Mouse (Mus musculus): ENCODE results near the gene Lrrc66. TPM values are rescaled to one million over a fixed set of nuclear protein-coding genes. Genes with fewer than 3 reads are reported as not detected.

Lrrc66 gene
- polyA plus RNA-seq, 1 experiment from 2014 or later, result not detected

- Histone ChIP-seq H3K4me2 (replicated peaks) (no peak overlapping the region), H3K9ac (replicated peaks) (no peak overlapping the region), H3K27me3 (no peaks in the 10 kb centered on the region), H3K4me1 (peaks cover 4% of the 10 kb centered on the region), H3K4me3 (no peak overlapping the region), H3K9me3 (no peaks in the 10 kb centered on the region), H3K36me3 (peaks cover 25% of the 10 kb centered on the region), H3K27ac (replicated peaks) (peak overlapping the region; percentile 30; the same call in 1 of the 2 replicates)
- 42% methylated on average over 8 of the region's 8 CpGs for WGBS
- ATAC-seq (replicated peaks), result peak; percentile 76
Measured at GRCm38 (mm10) chr5:73637337-73638107, 5.2 kb upstream of the Lrrc66 start.

GRCm38 (mm10) chr5:73633141-73633540, 815 bp upstream of the Lrrc66 start:
- no peak for ATAC-seq (replicated peaks)
- WGBS, result 53% methylated on average over 8 of the region's 8 CpGs
- Histone ChIP-seq H3K27ac (replicated peaks) (no peak overlapping the region), H3K4me1 (peaks cover 4% of the 10 kb centered on the region), H3K4me2 (replicated peaks) (no peak overlapping the region), H3K9ac (replicated peaks) (no peak overlapping the region), H3K27me3 (no peaks in the 10 kb centered on the region), H3K4me3 (no peak overlapping the region), H3K9me3 (no peaks in the 10 kb centered on the region), H3K36me3 (peaks cover 20% of the 10 kb centered on the region)

GRCm38 (mm10) chr5:73631001-73631558, 1.2 kb downstream of the Lrrc66 start:
- no peak for ATAC-seq (replicated peaks)
- Histone ChIP-seq H3K9me3 (no peaks in the 10 kb centered on the region), H3K4me3 (no peak overlapping the region), H3K27me3 (no peaks in the 10 kb centered on the region), H3K27ac (replicated peaks) (no peak overlapping the region), H3K36me3 (peaks cover 20% of the 10 kb centered on the region), H3K9ac (replicated peaks) (no peak overlapping the region), H3K4me2 (replicated peaks) (no peak overlapping the region), H3K4me1 (no peaks in the 10 kb centered on the region)
- 31% methylated on average over 10 of the region's 10 CpGs for WGBS

GRCm38 (mm10) chr5:73630141-73630540, 2.2 kb downstream of the Lrrc66 start:
- Histone ChIP-seq H3K27ac (replicated peaks) (no peak overlapping the region), H3K4me1 (no peaks in the 10 kb centered on the region), H3K36me3 (peaks cover 15% of the 10 kb centered on the region), H3K27me3 (no peaks in the 10 kb centered on the region), H3K4me3 (no peak overlapping the region), H3K4me2 (replicated peaks) (no peak overlapping the region), H3K9me3 (no peaks in the 10 kb centered on the region), H3K9ac (replicated peaks) (no peak overlapping the region)
- WGBS, result 90% methylated on average over 5 of the region's 5 CpGs
- no peak for ATAC-seq (replicated peaks)

- H3K27me3 ChIP-seq, result no peaks in the 10 kb centered on the region
- no peak overlapping the region for H3K27ac ChIP-seq (replicated peaks)
- no peak for ATAC-seq (replicated peaks)
- H3K9me3 ChIP-seq, result no peaks in the 10 kb centered on the region
- H3K4me3 ChIP-seq, result no peak overlapping the region
- WGBS, result 78% methylated on average over 15 of the region's 15 CpGs
- no peak overlapping the region for H3K9ac ChIP-seq (replicated peaks)
- H3K4me1 ChIP-seq, result no peaks in the 10 kb centered on the region
- peaks cover 3% of the 10 kb centered on the region; the same call in 1 of the 2 replicates for H3K36me3 ChIP-seq
- H3K4me2 ChIP-seq (replicated peaks), result no peak overlapping the region
Measured at GRCm38 (mm10) chr5:73627991-73628390, 4.3 kb downstream of the Lrrc66 start.

GRCm38 (mm10) chr5:73627559-73627958, 4.8 kb downstream of the Lrrc66 start:
- no peak overlapping the region for H3K9ac ChIP-seq (replicated peaks)
- H3K4me1 ChIP-seq, result no peaks in the 10 kb centered on the region

GRCm38 (mm10) chr5:73626842-73627241, 5.5 kb downstream of the Lrrc66 start:
- Histone ChIP-seq H3K36me3 (no peaks in the 10 kb centered on the region), H3K27me3 (no peaks in the 10 kb centered on the region), H3K9ac (replicated peaks) (no peak overlapping the region), H3K27ac (replicated peaks) (no peak overlapping the region), H3K4me1 (no peaks in the 10 kb centered on the region), H3K4me3 (no peak overlapping the region), H3K4me2 (replicated peaks) (no peak overlapping the region), H3K9me3 (no peaks in the 10 kb centered on the region)
- no peak for ATAC-seq (replicated peaks)
- 87% methylated on average over 7 of the region's 7 CpGs for WGBS

More at GRCm38 (mm10) chr5:73627559-73627958, 4.8 kb downstream of the Lrrc66 start:
- H3K4me3 ChIP-seq, result no peak overlapping the region
- 53% methylated on average over 4 of the region's 4 CpGs for WGBS
- peaks cover 3% of the 10 kb centered on the region; the same call in 1 of the 2 replicates for H3K36me3 ChIP-seq
- H3K27me3 ChIP-seq, result no peaks in the 10 kb centered on the region
- no peaks in the 10 kb centered on the region for H3K9me3 ChIP-seq
- ATAC-seq (replicated peaks), result no peak
- H3K4me2 ChIP-seq (replicated peaks), result no peak overlapping the region
- H3K27ac ChIP-seq (replicated peaks), result no peak overlapping the region

GRCm38 (mm10) chr5:73625505-73625904, 6.8 kb downstream of the Lrrc66 start:
- H3K9me3 ChIP-seq, result no peaks in the 10 kb centered on the region
- no peak overlapping the region for H3K9ac ChIP-seq (replicated peaks)
- no peaks in the 10 kb centered on the region for H3K36me3 ChIP-seq
- WGBS, result 90% methylated on average over 1 of the region's 1 CpGs
- no peak for ATAC-seq (replicated peaks)
- H3K4me1 ChIP-seq, result no peaks in the 10 kb centered on the region
- H3K27me3 ChIP-seq, result no peaks in the 10 kb centered on the region
- H3K27ac ChIP-seq (replicated peaks), result no peak overlapping the region
- H3K4me2 ChIP-seq (replicated peaks), result no peak overlapping the region
- H3K4me3 ChIP-seq, result no peak overlapping the region

- no peaks in the 10 kb centered on the region for H3K27me3 ChIP-seq
- WGBS, result 74% methylated on average over 1 of the region's 1 CpGs
- no peak for ATAC-seq (replicated peaks)
Measured at GRCm38 (mm10) chr5:73618969-73619368, 13.4 kb downstream of the Lrrc66 start.

GRCm38 (mm10) chr5:73615211-73615610, 17.1 kb downstream of the Lrrc66 start:
- Histone ChIP-seq H3K4me2 (replicated peaks) (no peak overlapping the region), H3K36me3 (no peaks in the 10 kb centered on the region), H3K27me3 (no peaks in the 10 kb centered on the region), H3K9ac (replicated peaks) (no peak overlapping the region), H3K27ac (replicated peaks) (no peak overlapping the region), H3K4me3 (no peak overlapping the region), H3K9me3 (no peaks in the 10 kb centered on the region; the same call in 1 of the 2 replicates), H3K4me1 (no peaks in the 10 kb centered on the region)
- WGBS, result 80% methylated on average over 7 of the region's 7 CpGs
- no peak for ATAC-seq (replicated peaks)

More at GRCm38 (mm10) chr5:73618969-73619368, 13.4 kb downstream of the Lrrc66 start:
- Histone ChIP-seq H3K4me3 (no peak overlapping the region), H3K9ac (replicated peaks) (no peak overlapping the region), H3K36me3 (no peaks in the 10 kb centered on the region), H3K4me1 (no peaks in the 10 kb centered on the region), H3K4me2 (replicated peaks) (no peak overlapping the region), H3K27ac (replicated peaks) (no peak overlapping the region), H3K9me3 (no peaks in the 10 kb centered on the region)

- WGBS, result 89% methylated on average over 8 of the region's 8 CpGs
- H3K36me3 ChIP-seq, result no peaks in the 10 kb centered on the region
- no peak overlapping the region for H3K27ac ChIP-seq (replicated peaks)
- no peak overlapping the region for H3K9ac ChIP-seq (replicated peaks)
- no peaks in the 10 kb centered on the region for H3K27me3 ChIP-seq
- ATAC-seq (replicated peaks), result no peak
- H3K4me3 ChIP-seq, result no peak overlapping the region
- no peak overlapping the region for H3K4me2 ChIP-seq (replicated peaks)
- no peaks in the 10 kb centered on the region for H3K4me1 ChIP-seq
- no peaks in the 10 kb centered on the region; the same call in 1 of the 2 replicates for H3K9me3 ChIP-seq
Measured at GRCm38 (mm10) chr5:73613296-73613695, 19.0 kb downstream of the Lrrc66 start.

GRCm38 (mm10) chr5:73611071-73611470, 21.3 kb downstream of the Lrrc66 start:
- H3K27me3 ChIP-seq, result no peaks in the 10 kb centered on the region
- no peak overlapping the region for H3K4me2 ChIP-seq (replicated peaks)
- H3K9ac ChIP-seq (replicated peaks), result no peak overlapping the region
- no peaks in the 10 kb centered on the region; the same call in 1 of the 2 replicates for H3K9me3 ChIP-seq
- no peak for ATAC-seq (replicated peaks)
- WGBS, result 94% methylated on average over 4 of the region's 4 CpGs
- H3K27ac ChIP-seq (replicated peaks), result no peak overlapping the region
- no peaks in the 10 kb centered on the region for H3K36me3 ChIP-seq
- no peaks in the 10 kb centered on the region for H3K4me1 ChIP-seq
- H3K4me3 ChIP-seq, result no peak overlapping the region
